Mouse (Mus musculus) heart, postnatal 0 days (tissue): ENCODE measurements around the gene Met. TPM values are rescaled to one million over a fixed set of nuclear protein-coding genes. Genes with fewer than 3 reads are reported as not detected.

ENCODE experiments used
- ATAC-seq: fragments of 200-750 bp; cut with Nextera tagmentation; 2 replicates; pipeline ENCODE4 v1.8.0; 2017; ENCODE audit warnings: low read depth, moderate number of reproducible peaks, moderate library complexity; ENCODE audit not compliant: insufficient read depth
- DNase-seq: peaks from one replicate; pipeline ENCODE4 v3.0.0-alpha.2; 2016; ENCODE audit warnings: low spot score
- H3K27ac ChIP-seq: fragments of 300-500 bp; sonication (generic); 2 replicates; pipeline ENCODE4 v1.5.1; 2014; ENCODE audit warnings: low read depth, mild to moderate bottlenecking
- H3K27me3 ChIP-seq: fragments of 300-500 bp; sonication (generic); 2 replicates; pipeline ENCODE4 v1.6.1; 2014; ENCODE audit warnings: low read length, mixed read lengths; ENCODE audit not compliant: control insufficient read depth, insufficient read depth
- H3K36me3 ChIP-seq: fragments of 300-500 bp; sonication (generic); replicated peaks from 2 replicates; pipeline ENCODE4 v1.6.1; 2014; ENCODE audit warnings: low read length, mixed read lengths; ENCODE audit not compliant: control insufficient read depth, insufficient read depth
- H3K4me1 ChIP-seq: fragments of 300-500 bp; sonication (generic); 2 replicates; pipeline ENCODE4 v1.6.1; 2014; ENCODE audit warnings: antibody characterized with exemption; ENCODE audit not compliant: control insufficient read depth, insufficient read depth
- H3K4me2 ChIP-seq: fragments of 300-500 bp; sonication (generic); 2 replicates; pipeline ENCODE4 v1.6.1; 2014; ENCODE audit warnings: low read depth, mild to moderate bottlenecking, low read length, moderate library complexity
- H3K4me3 ChIP-seq: fragments of 300-500 bp; sonication (generic); 2 replicates; pipeline ENCODE4 v1.5.1; 2014; ENCODE audit warnings: low read depth, low read length
- H3K9ac ChIP-seq: fragments of 300-500 bp; sonication (generic); replicated peaks from 2 replicates; pipeline ENCODE4 v1.6.1; 2014; ENCODE audit warnings: low read depth, low read length, mixed read lengths
- H3K9me3 ChIP-seq: fragments of 300-500 bp; sonication (generic); replicated peaks from 2 replicates; pipeline ENCODE4 v1.6.1; 2016; ENCODE audit warnings: low read length; ENCODE audit not compliant: control insufficient read depth
- CTCF ChIP-seq: IDR thresholded peaks from 2 replicates; pipeline ENCODE4 v1.5.1; 2016; ENCODE audit warnings: antibody characterized with exemption, control low read depth, low read depth
- EP300 ChIP-seq: IDR thresholded peaks from 2 replicates; pipeline ENCODE4 v1.6.1; 2016; ENCODE audit warnings: antibody characterized with exemption, low read depth
- WGBS: fragments of 180-500 bp; shearing (Covaris S2); extraction: QIAGEN DNeasy Blood & Tissue Kit; methylation state at CpG from one replicate; pipeline ENCODE4 v1.1.7; 2014; 5-methylcytosine and 5-hydroxymethylcytosine counted together
- polyA plus RNA-seq: library from polyadenylated mRNA; unstranded; fragments of >200 nt; fragmentation: Nextera tagmentation; extraction: Ambion mirVana; gene quantifications from 2 replicates; pipeline ENCODE4 v1.2.1, GENCODE M21; 2015
- total RNA-seq: library from RNA; depleted of rRNA; stranded (reverse); fragments of >200 nt; gene quantifications from 2 replicates; pipeline ENCODE4 v1.2.3, GENCODE M21; 2014; ENCODE audit warnings: low replicate concordance

Met gene
- total and polyA plus RNA-seq, 2 experiments from 2014 or later, result 0.61 to 2.7 TPM

DNA sequence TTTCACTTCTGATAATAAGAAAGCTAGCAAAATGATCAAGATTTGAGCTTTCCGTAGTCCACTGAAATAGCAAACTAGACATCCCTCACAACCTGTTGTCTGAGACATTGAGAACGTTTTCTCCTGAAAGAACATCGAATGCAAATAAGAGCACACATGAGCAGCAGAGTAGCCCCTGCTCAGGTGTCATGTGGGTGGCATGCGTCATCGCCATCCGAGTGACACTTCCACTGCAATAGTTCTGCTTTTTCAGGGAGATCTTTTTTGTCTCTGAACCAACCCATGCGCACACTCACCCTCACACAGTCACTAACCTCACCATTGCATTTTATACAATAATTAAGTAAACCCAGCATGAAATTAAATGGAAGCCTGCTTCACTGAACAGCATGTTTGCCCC lies 78.8 kb downstream of the Met start:
- WGBS, result 79% methylated on average over 7 of the region's 7 CpGs
- ATAC-seq, result no peak
- no peak for DNase-seq

DNA sequence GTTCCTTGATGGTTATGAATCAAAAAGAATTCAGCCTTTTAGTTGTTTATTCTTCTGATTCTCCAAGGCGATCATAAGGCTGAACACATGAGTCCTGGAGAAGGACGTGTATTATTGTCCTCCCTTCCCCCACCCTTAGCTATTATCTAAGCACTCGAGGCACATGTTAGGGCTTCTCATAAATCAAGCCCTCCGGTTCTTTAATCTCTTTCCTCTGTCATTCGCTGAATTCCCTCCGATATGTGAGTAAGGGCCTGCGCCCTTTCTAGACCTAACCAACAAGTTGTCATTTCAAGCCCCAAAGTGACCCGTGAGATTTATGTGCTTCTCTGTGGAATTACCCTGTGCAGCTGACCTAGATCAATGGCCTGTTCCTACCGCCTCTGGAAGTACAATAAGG lies 81.9 kb downstream of the Met start:
- TF ChIP-seq CTCF, result no peak
- TF ChIP-seq EP300, result no peak
- WGBS, result 64% methylated on average over 9 of the region's 9 CpGs
- no peak for ATAC-seq
- H3K9ac ChIP-seq, result no peak overlapping the region
- no peaks in the 10 kb centered on the region for H3K9me3 ChIP-seq
- DNase-seq, result no peak
- no peaks in the 10 kb centered on the region for H3K27me3 ChIP-seq
- no peak overlapping the region for H3K4me3 ChIP-seq
- no peak overlapping the region for H3K4me2 ChIP-seq
- no peaks in the 10 kb centered on the region for H3K36me3 ChIP-seq
- peak overlapping the region; percentile 57; the same call in 1 of the 2 replicates for H3K27ac ChIP-seq
- peaks cover 12% of the 10 kb centered on the region for H3K4me1 ChIP-seq

More for the DNA sequence above, 78.8 kb downstream of the Met start:
- H3K36me3 ChIP-seq, result no peaks in the 10 kb centered on the region
- H3K4me1 ChIP-seq, result peaks cover 10% of the 10 kb centered on the region
- H3K9ac ChIP-seq, result no peak overlapping the region
- H3K4me2 ChIP-seq, result no peak overlapping the region
- no peak overlapping the region for H3K27ac ChIP-seq
- H3K27me3 ChIP-seq, result no peaks in the 10 kb centered on the region
- H3K4me3 ChIP-seq, result no peak overlapping the region
- no peaks in the 10 kb centered on the region for H3K9me3 ChIP-seq
- no peak for TF ChIP-seq CTCF
- TF ChIP-seq EP300, result no peak

DNA sequence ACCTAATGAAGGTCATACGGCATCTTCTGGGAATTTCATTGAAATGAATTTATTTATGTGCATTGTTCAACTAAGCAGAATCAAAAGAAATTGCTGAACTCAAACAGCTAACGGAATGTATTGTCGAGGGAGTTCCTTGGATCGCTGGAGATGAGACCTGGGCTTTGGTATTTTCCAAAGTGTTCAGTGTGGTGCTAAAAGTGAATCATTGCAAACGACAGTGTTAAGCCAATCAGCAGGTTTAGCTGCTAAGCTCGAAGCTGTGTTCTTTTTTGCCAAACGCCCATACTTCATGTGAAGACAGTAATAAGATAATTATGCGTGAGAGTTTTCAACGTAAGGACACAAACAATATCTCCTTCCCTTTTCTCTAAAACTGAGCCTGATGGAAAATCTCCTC lies 82.7 kb downstream of the Met start:
- Histone ChIP-seq H3K36me3 (no peaks in the 10 kb centered on the region), H3K4me1 (peaks cover 12% of the 10 kb centered on the region), H3K4me2 (peak overlapping the region; percentile 51), H3K27ac (peak overlapping the region; percentile 93), H3K9ac (0 out of 2 replicates have a peak overlapping the region, but pooled peaks have one; percentile 22), H3K4me3 (no peak overlapping the region), H3K27me3 (no peaks in the 10 kb centered on the region), H3K9me3 (no peaks in the 10 kb centered on the region)
- TF ChIP-seq EP300 (no peak), CTCF (no peak)
- DNase-seq (peak; percentile 43), ATAC-seq (0 out of 2 replicates have a peak, but pooled peaks have one; percentile 37)
- WGBS, result 31% methylated on average over 9 of the region's 9 CpGs

DNA sequence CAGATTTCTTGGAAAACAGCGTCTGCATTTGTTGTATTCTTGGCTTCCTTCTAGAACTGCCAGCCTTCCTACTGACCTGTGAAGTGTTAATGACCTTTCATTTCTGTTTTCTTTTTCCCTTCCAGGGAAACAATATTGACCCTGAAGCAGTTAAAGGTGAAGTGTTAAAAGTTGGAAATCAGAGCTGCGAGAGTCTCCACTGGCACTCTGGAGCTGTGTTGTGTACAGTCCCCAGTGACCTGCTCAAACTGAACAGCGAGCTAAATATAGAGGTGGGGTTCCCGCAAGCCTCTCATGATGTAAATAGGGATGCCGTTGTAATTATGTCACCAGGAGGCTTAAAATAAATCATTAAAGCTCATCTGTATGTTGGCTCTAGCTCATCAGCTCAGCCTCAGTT lies 83.2 kb downstream of the Met start:
- DNase-seq, result peak; percentile 90
- Histone ChIP-seq H3K9me3 (no peaks in the 10 kb centered on the region), H3K4me2 (peak overlapping the region; percentile 51), H3K27ac (peak overlapping the region; percentile 93), H3K36me3 (no peaks in the 10 kb centered on the region), H3K4me3 (no peak overlapping the region), H3K27me3 (no peaks in the 10 kb centered on the region), H3K9ac (0 out of 2 replicates have a peak overlapping the region, but pooled peaks have one; percentile 22), H3K4me1 (peaks cover 12% of the 10 kb centered on the region)
- 8% methylated on average over 5 of the region's 5 CpGs for WGBS
- peak; percentile 98 for ATAC-seq
- TF ChIP-seq EP300 (peak; percentile 79), CTCF (no peak)

DNA sequence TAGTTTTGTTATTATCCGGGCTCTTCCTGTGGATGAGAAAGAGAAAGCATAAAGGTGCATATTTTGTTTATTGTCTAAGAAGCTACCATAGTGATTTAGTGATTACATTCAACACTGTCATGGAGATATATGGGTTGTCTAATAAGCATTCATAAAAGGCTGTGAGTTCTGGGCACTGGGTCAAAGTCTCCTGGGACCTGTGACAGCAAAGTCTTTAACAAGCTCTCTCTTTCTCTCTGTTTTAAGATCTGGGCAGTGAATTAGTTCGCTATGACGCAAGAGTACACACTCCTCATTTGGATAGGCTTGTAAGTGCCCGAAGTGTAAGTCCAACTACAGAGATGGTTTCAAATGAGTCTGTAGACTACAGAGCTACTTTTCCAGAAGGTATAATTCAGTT lies 85.2 kb downstream of the Met start:
- H3K4me3 ChIP-seq, result no peak overlapping the region
- TF ChIP-seq CTCF (no peak), EP300 (no peak)
- H3K4me2 ChIP-seq, result no peak overlapping the region
- no peaks in the 10 kb centered on the region for H3K9me3 ChIP-seq
- ATAC-seq (no peak), DNase-seq (no peak)
- H3K36me3 ChIP-seq, result no peaks in the 10 kb centered on the region
- H3K9ac ChIP-seq, result no peak overlapping the region
- H3K27me3 ChIP-seq, result no peaks in the 10 kb centered on the region
- 87% methylated on average over 4 of the region's 4 CpGs for WGBS
- peaks cover 12% of the 10 kb centered on the region for H3K4me1 ChIP-seq
- no peak overlapping the region for H3K27ac ChIP-seq

DNA sequence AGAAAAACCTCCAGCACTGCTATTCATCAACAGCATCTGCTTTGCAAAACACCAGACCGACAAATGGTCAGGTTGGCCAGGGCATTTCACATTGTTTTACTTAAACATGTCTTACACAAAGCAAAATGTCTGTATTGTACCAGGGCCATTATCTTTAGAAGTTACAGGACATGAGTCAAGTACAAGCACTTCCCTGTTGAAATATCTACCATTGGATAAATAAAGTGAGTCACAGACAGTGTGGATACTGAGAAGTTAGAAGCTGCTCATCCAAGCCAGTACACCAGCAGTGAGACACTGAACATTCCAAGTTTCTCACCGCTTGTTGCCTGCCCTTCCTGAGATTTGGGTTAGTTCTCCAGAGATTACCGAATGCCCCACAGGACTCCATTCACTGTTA lies 86.0 kb downstream of the Met start:
- H3K9ac ChIP-seq, result no peak overlapping the region
- H3K4me3 ChIP-seq, result no peak overlapping the region
- DNase-seq (no peak), ATAC-seq (no peak)
- no peak overlapping the region for H3K27ac ChIP-seq
- no peak overlapping the region for H3K4me2 ChIP-seq
- no peaks in the 10 kb centered on the region for H3K27me3 ChIP-seq
- 66% methylated on average over 3 of the region's 3 CpGs for WGBS
- H3K9me3 ChIP-seq, result no peaks in the 10 kb centered on the region
- H3K36me3 ChIP-seq, result no peaks in the 10 kb centered on the region
- TF ChIP-seq CTCF, result no peak
- no peak for TF ChIP-seq EP300
- peaks cover 12% of the 10 kb centered on the region for H3K4me1 ChIP-seq
